Mouse (Mus musculus): ENCODE data around the gene Gsg1l.

GRCm38 (mm10) chr7:126100440-126100839 is 18.2 kb upstream of the Gsg1l start:
- TF ChIP-seq POLR2A (IDR thresholded peaks at IDR 0.05; ENCODE audit: borderline replicate concordance, low read depth, low read length) (no peak), CTCF (IDR thresholded peaks at IDR 0.05; ENCODE audit: low read depth, low read length) (no peak)

Measured in bone marrow macrophage, adult 2 months (primary cell).